Mouse (Mus musculus) embryo, embryonic 10 days (tissue): ENCODE results near the gene Clns1a.

Source experiments
- DNase-seq: peaks from one replicate; pipeline ENCODE4 v3.0.0-alpha.2; 2015; ENCODE audit warnings: low spot score

Clns1a gene

DNA sequence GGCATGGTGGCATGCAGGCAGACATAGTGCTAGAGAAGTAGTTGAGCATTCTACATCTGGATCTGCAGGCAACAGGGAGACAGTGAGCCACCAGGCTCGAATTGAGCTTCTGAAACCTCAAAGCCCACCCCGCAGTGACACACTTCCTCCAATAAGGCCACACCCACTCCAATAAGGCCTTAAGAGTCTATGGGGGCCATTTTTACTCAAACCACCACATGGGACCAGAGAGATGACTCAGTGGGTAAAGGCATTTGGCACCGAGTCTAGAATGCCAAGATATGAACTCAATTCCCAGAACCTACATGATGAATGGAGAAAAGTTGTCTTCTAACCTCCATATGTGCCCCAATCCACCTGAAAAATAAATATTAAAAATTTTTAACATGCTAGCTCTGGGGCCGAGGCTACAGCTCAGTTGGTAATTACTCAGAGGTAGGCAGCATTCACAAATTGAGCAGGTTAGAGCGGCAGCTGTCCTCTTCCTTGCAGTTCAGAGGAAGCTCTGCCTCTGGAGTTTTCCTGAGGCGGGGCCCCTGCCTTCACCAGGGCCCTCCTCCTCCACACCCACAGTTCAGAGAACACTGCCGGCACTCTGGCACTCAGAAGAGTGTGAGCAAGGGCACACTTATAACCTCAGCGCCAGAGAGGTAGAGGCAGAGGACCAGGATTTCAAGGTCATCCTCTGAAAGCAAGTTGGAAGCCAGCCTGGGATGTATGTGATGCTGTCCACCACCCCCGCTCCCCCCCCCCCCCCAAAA is 70.2 kb downstream of the Clns1a start:
- no peak for DNase-seq

DNA sequence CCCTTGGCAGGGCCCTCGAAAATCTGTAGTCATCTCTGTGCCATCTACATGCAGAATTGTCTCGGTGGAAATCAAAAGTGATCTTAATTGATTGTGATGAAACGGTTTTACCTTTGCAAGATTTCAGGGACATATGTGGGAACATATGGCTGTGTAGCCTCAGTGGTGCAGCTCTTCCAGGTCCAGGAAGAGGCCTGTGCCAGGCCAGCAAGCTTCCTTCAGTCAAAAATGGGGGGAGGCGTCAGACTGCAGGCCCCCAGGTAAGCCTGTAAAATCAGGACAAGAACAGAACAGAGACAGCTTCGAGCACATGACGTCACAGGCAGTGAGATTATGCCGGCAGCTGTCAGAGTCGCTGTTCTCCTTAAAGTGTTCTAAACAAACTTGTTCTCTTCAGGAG is 71.4 kb downstream of the Clns1a start:
- DNase-seq = no peak

DNA sequence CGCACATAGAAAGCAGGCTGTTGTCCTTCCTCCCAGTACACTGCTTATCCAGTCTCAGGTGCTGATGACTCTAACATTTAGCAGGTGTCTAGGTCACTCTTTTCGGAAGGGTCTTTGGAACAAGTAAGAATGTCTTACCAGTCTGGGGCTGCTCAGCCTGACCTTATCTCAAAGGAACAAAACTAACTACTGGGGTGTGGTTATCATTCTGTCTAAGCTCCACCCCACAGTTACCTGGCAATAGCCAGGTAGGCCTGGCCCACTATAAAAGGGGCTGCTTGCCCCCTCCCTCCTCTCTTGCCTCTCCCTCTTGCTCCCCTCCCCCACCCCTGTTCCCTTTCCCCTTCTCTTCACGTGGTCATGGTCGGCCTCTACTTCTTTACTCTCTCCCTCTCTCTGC is 72.6 kb downstream of the Clns1a start:
- DNase-seq = no peak
